Mouse (Mus musculus): Measurements from ENCODE around the gene Rhoh. TPM values are rescaled to one million over a fixed set of nuclear protein-coding genes. Genes with fewer than 3 reads are reported as not detected.

Rhoh gene
- polyA plus RNA-seq, 1 experiment: 3.2 TPM

DNA sequence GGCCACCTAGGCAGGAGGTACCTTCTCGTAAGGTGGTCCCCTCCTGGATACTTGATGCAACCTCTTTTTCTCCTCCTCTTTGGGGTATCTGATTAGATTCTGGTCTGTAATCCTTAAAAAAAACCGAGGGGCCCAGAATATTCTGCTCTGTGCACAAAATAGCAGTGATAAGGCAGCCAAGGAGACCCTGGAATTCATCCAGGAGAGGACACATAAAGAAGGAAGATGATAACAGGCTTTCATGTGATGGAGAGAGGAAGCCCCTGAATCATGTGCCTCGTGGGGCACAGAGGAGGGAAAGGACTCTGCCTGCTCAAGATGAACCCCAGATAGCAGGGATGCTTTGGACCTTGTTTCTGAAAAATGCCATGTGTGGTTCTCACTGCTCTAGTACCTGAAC is 17.4 kb downstream of the Rhoh start:
- TF ChIP-seq CTCF (IDR thresholded peaks at IDR 0.05; ENCODE audit: extremely low read depth, insufficient read length, insufficient replicate concordance, low read depth, low read length): no peak
- no peak for TF ChIP-seq POLR2A (IDR thresholded peaks at IDR 0.05; ENCODE audit: low read depth, low read length)
- no peaks in the 10 kb centered on the region for H3K4me1 ChIP-seq (ENCODE audit: control insufficient read depth, insufficient read depth, insufficient read length, low read length)
- no peak overlapping the region for H3K27ac ChIP-seq (ENCODE audit: insufficient read depth, low read depth, low read length)
- WGBS: 49% methylated on average over 3 of the region's 3 CpGs
- H3K4me3 ChIP-seq (ENCODE audit: low read depth, low read length): no peak overlapping the region
- no peaks in the 10 kb centered on the region for H3K36me3 ChIP-seq (ENCODE audit: control insufficient read depth, insufficient read depth, low read length)
- no peaks in the 10 kb centered on the region for H3K27me3 ChIP-seq (ENCODE audit: control insufficient read depth, insufficient read depth, low read length)

DNA sequence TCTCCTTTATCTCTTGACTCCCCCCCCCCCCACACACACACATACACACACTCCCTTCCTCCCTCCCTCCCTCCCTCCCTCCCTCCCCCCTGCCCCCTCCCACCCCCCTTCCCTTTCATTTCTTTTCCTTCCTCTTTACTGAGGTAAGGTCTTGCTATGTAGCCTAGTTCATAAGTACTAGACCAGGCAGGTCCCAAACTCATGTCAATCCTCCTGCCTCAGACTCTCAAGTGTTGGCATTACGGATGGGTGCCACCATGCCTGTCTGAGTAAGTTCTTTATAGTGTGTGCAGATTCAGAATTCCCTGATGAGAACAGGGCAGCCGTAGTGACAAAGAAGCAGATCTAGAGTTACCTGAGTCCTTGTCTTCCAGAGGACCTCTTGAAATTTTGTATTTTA is 20.2 kb downstream of the Rhoh start:
- H3K36me3 ChIP-seq (ENCODE audit: control insufficient read depth, insufficient read depth, low read length): no peaks in the 10 kb centered on the region
- H3K4me1 ChIP-seq (ENCODE audit: control insufficient read depth, insufficient read depth, insufficient read length, low read length): no peaks in the 10 kb centered on the region
- 92% methylated on average over 2 of the region's 2 CpGs for WGBS
- no peak overlapping the region for H3K4me3 ChIP-seq (ENCODE audit: low read depth, low read length)
- TF ChIP-seq CTCF (IDR thresholded peaks at IDR 0.05; ENCODE audit: extremely low read depth, insufficient read length, insufficient replicate concordance, low read depth, low read length) (no peak), POLR2A (IDR thresholded peaks at IDR 0.05; ENCODE audit: low read depth, low read length) (no peak)
- no peaks in the 10 kb centered on the region for H3K27me3 ChIP-seq (ENCODE audit: control insufficient read depth, insufficient read depth, low read length)
- H3K27ac ChIP-seq (ENCODE audit: insufficient read depth, low read depth, low read length): no peak overlapping the region

DNA sequence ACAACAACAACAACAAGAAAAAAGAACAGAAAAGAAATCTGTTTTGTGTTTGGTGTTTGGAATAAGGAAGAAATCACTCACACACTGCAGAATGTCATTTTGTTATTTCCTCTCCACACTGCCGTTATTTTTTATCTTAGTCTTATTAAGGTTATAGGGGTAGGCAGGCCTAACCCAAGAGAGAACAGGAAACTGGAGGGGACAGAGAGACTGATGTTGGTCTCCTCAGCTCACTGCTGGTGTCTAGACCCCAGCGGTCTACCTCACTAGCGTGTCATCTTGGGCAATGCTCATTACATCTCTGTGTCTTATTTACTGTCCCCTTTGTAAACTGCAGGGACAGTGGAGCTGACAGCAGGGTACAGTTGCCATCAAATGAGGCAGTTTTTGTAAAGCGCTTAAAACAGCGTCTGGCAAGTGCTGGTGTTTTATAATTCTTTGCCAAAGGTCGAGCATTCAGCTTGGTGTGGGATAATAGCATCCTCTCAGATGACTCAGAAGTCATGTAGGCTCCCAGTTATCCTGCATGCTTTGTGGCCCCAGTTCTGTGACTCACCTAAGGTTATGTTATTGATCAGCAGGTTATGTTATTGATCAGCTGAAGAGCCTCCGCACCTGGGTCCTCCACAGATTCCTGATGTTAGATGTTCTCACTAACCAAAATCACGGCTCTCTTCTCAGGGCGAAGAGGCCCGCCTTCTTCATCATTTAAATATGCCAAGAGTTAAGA is 21.6 kb downstream of the Rhoh start:
- whole genome bisulfite sequencing: 66% methylated on average over 10 of the region's 10 CpGs
- no peaks in the 10 kb centered on the region for H3K27me3 ChIP-seq (ENCODE audit: control insufficient read depth, insufficient read depth, low read length)
- no peak overlapping the region for H3K27ac ChIP-seq (ENCODE audit: insufficient read depth, low read depth, low read length)
- no peaks in the 10 kb centered on the region for H3K36me3 ChIP-seq (ENCODE audit: control insufficient read depth, insufficient read depth, low read length)
- H3K4me1 ChIP-seq (ENCODE audit: control insufficient read depth, insufficient read depth, insufficient read length, low read length): no peaks in the 10 kb centered on the region
- TF ChIP-seq POLR2A (IDR thresholded peaks at IDR 0.05; ENCODE audit: low read depth, low read length): no peak
- TF ChIP-seq CTCF (IDR thresholded peaks at IDR 0.05; ENCODE audit: extremely low read depth, insufficient read length, insufficient replicate concordance, low read depth, low read length): no peak
- H3K4me3 ChIP-seq (ENCODE audit: low read depth, low read length): no peak overlapping the region

DNA sequence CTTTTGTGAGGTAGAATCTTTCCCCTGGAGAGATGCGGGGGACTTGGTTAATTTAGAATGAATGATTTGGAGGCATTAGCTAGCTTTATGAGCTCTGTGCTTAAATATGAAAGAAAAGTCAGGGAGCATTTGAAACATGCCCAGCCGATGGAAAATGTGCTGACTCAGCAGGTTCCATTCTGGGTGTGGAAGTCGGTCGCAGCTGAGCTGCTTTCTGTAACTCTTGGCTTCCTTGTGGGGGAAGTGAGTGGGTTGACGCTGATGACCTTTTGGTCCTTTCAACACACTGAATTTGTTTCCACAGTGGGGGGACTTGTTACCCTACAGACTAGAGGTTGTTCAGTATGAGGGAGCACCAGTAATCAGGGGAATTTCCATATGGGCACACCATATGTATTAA is 22.3 kb downstream of the Rhoh start:
- Histone ChIP-seq H3K4me1 (ENCODE audit: control insufficient read depth, insufficient read depth, insufficient read length, low read length) (no peaks in the 10 kb centered on the region), H3K27me3 (ENCODE audit: control insufficient read depth, insufficient read depth, low read length) (no peaks in the 10 kb centered on the region), H3K4me3 (ENCODE audit: low read depth, low read length) (no peak overlapping the region), H3K27ac (ENCODE audit: insufficient read depth, low read depth, low read length) (no peak overlapping the region), H3K36me3 (ENCODE audit: control insufficient read depth, insufficient read depth, low read length) (no peaks in the 10 kb centered on the region)
- TF ChIP-seq POLR2A (IDR thresholded peaks at IDR 0.05; ENCODE audit: low read depth, low read length) (no peak), CTCF (IDR thresholded peaks at IDR 0.05; ENCODE audit: extremely low read depth, insufficient read length, insufficient replicate concordance, low read depth, low read length) (no peak)
- 68% methylated on average over 5 of the region's 5 CpGs for WGBS

- no peaks in the 10 kb centered on the region for H3K27me3 ChIP-seq (ENCODE audit: control insufficient read depth, insufficient read depth, low read length)
- TF ChIP-seq POLR2A (IDR thresholded peaks at IDR 0.05; ENCODE audit: low read depth, low read length) (no peak), CTCF (IDR thresholded peaks at IDR 0.05; ENCODE audit: extremely low read depth, insufficient read length, insufficient replicate concordance, low read depth, low read length) (no peak)
- no peaks in the 10 kb centered on the region for H3K36me3 ChIP-seq (ENCODE audit: control insufficient read depth, insufficient read depth, low read length)
- WGBS: 85% methylated on average over 15 of the region's 15 CpGs
- H3K27ac ChIP-seq (ENCODE audit: insufficient read depth, low read depth, low read length): no peak overlapping the region
- no peak overlapping the region for H3K4me3 ChIP-seq (ENCODE audit: low read depth, low read length)
- peaks cover 4% of the 10 kb centered on the region; the same call in 1 of the 2 replicates for H3K4me1 ChIP-seq (ENCODE audit: control insufficient read depth, insufficient read depth, insufficient read length, low read length)
Measured at GRCm38 (mm10) chr5:65885699-65886443, 24.9 kb downstream of the Rhoh start.

- TF ChIP-seq POLR2A (IDR thresholded peaks at IDR 0.05; ENCODE audit: low read depth, low read length) (no peak), CTCF (IDR thresholded peaks at IDR 0.05; ENCODE audit: extremely low read depth, insufficient read length, insufficient replicate concordance, low read depth, low read length) (no peak)
- Histone ChIP-seq H3K36me3 (ENCODE audit: control insufficient read depth, insufficient read depth, low read length) (no peaks in the 10 kb centered on the region), H3K27me3 (ENCODE audit: control insufficient read depth, insufficient read depth, low read length) (no peaks in the 10 kb centered on the region), H3K4me1 (ENCODE audit: control insufficient read depth, insufficient read depth, insufficient read length, low read length) (peaks cover 4% of the 10 kb centered on the region; the same call in 1 of the 2 replicates), H3K27ac (ENCODE audit: insufficient read depth, low read depth, low read length) (no peak overlapping the region), H3K4me3 (ENCODE audit: low read depth, low read length) (no peak overlapping the region)
- 78% methylated on average over 5 of the region's 5 CpGs for whole genome bisulfite sequencing
Measured at GRCm38 (mm10) chr5:65888102-65888501, 27.1 kb downstream of the Rhoh start.

DNA sequence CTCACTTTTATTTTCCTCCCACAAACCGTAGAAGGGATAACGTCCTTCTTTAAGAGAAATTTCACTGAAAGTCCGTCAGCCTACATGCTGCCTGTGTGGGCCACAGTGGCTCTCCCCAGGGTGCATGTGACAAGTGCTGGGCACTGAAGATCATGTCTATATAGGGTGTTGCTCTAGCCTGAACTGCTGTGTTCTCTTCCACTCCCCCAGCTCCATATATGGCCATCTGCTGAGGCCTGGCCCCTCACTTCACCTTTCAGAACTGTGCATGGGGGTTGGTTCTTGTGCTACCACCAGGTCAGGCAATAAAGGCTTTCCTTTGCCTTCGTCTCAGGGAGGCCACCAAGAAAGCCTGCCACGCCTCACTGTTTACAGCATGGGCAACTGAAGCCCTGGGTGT is 28.0 kb downstream of the Rhoh start:
- Histone ChIP-seq H3K27me3 (ENCODE audit: control insufficient read depth, insufficient read depth, low read length) (no peaks in the 10 kb centered on the region), H3K27ac (ENCODE audit: insufficient read depth, low read depth, low read length) (no peak overlapping the region)
- 58% methylated on average over 5 of the region's 5 CpGs for WGBS

More for the DNA sequence above, 28.0 kb downstream of the Rhoh start:
- no peaks in the 10 kb centered on the region for H3K36me3 ChIP-seq (ENCODE audit: control insufficient read depth, insufficient read depth, low read length)
- H3K4me1 ChIP-seq (ENCODE audit: control insufficient read depth, insufficient read depth, insufficient read length, low read length): peaks cover 4% of the 10 kb centered on the region; the same call in 1 of the 2 replicates
- TF ChIP-seq POLR2A (IDR thresholded peaks at IDR 0.05; ENCODE audit: low read depth, low read length): no peak
- no peak for TF ChIP-seq CTCF (IDR thresholded peaks at IDR 0.05; ENCODE audit: extremely low read depth, insufficient read length, insufficient replicate concordance, low read depth, low read length)
- no peak overlapping the region for H3K4me3 ChIP-seq (ENCODE audit: low read depth, low read length)
